Mouse (Mus musculus) adrenal gland, postnatal 14 days (tissue): Measurements from ENCODE around the gene Gfra1. TPM values are rescaled to one million over a fixed set of nuclear protein-coding genes. Genes with fewer than 3 reads are reported as not detected.

Experiments
- total RNA-seq: library from RNA; stranded (reverse); gene quantifications from 2 replicates; pipeline ENCODE4 v1.2.3, GENCODE M21; 2021

The Gfra1 gene
- total RNA-seq, 1 experiment from 2014 or later, result 10.1 TPM

Other genes with a start within 250 kb of the Gfra1 start
- gene Ccdc172, start 56.1 kb upstream of the Gfra1 start, total RNA-seq, result not detected in 2 replicates
- not detected in 2 replicates for gene Pnlip, start 196.6 kb upstream of the Gfra1 start, total RNA-seq